Mouse (Mus musculus) olfactory bulb, adult 2 months (tissue): ENCODE results near the gene Mrps10.

ENCODE experiments used
- CTCF ChIP-seq: fragments of 200-500 bp; IDR thresholded peaks from 2 replicates; pipeline ENCODE4 v1.5.1; 2012; ENCODE audit warnings: low read depth, mild to moderate bottlenecking, low read length, moderate library complexity; ENCODE audit not compliant: insufficient read depth
- POLR2A ChIP-seq: fragments of 200-500 bp; IDR thresholded peaks from 2 replicates; pipeline ENCODE4 v1.6.1; 2012; ENCODE audit warnings: mild to moderate bottlenecking, low read depth, low read length, moderate library complexity; ENCODE audit not compliant: insufficient read depth

GRCm38 (mm10) chr17:47399091-47399490 lies 30.4 kb downstream of the Mrps10 start:
- TF ChIP-seq CTCF = no peak
- no peak for TF ChIP-seq POLR2A
